Mouse (Mus musculus) layer of hippocampus, adult 2 months (tissue): ENCODE data around the gene Gmnn. TPM values are rescaled to one million over a fixed set of nuclear protein-coding genes. Genes with fewer than 3 reads are reported as not detected.

Experiments
- DNase-seq, 2 experiments: peaks; one replicate each; pipeline ENCODE4 v3.0.0; 2022; ENCODE audit warnings: low spot score in 2 of 2
- H3K27ac ChIP-seq: fragments of 200-600 bp; 2 replicates; pipeline ENCODE4 v1.8.1; 2022
- H3K4me3 ChIP-seq: fragments of 200-600 bp; 2 replicates; pipeline ENCODE4 v1.8.1; 2022; ENCODE audit warnings: mild to moderate bottlenecking
- CTCF ChIP-seq: fragments of 200-600 bp; conservative IDR thresholded peaks from 2 replicates; pipeline ENCODE4 v1.8.1; 2022; ENCODE audit warnings: antibody characterized with exemption, mild to moderate bottlenecking, moderate library complexity
- total RNA-seq, 2 experiments: library from RNA; stranded (reverse); gene quantifications; 2 replicates each; pipeline ENCODE4 v1.2.3; 2021

The Gmnn gene
- total RNA-seq, 2 experiments from 2014 or later: 2.3 to 2.9 TPM

DNA sequence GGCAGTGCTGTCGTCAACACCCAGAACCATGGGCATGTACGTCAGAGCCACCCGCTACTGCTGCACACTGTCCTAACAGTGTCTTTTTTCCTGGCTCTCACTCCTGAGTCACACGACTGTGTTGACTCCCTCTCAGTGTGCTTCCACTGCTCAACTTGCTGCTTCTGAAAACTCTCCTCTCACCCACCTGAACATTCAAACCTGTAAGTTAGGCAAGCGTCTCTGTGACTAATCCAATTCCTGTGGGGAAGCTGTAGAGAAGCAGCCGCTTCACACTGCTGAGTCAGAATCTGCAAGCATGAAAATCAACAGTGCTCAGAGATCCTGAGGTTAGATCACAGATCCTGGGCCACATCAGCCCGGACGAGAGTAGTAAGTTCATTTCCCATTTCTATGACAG, 10.3 kb downstream of the Gmnn start:
- no peak overlapping the region for H3K4me3 ChIP-seq
- H3K27ac ChIP-seq: no peak overlapping the region
- TF ChIP-seq CTCF: no peak
- DNase-seq: no peak

DNA sequence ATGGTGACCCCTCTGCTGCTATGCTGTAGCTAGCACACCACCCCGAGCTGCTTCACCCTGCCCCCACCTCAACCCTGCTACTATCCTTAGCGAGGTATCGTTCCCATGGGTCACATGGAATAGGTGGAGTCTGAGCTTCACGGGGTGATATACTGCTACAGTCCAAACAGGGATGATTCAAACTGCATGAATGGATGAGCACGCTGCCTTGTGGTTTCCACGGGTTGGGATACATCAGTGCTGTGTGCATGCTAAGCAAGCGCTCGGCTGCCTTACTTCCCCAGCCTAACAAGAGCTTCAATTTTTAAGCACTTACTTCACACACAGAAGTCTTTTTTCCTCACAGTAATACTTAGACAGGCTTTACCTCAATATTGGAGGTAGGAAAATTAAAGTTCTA, 10.9 kb downstream of the Gmnn start:
- DNase-seq: no peak
- Histone ChIP-seq H3K4me3 (no peak overlapping the region), H3K27ac (no peak overlapping the region)
- TF ChIP-seq CTCF: no peak

DNA sequence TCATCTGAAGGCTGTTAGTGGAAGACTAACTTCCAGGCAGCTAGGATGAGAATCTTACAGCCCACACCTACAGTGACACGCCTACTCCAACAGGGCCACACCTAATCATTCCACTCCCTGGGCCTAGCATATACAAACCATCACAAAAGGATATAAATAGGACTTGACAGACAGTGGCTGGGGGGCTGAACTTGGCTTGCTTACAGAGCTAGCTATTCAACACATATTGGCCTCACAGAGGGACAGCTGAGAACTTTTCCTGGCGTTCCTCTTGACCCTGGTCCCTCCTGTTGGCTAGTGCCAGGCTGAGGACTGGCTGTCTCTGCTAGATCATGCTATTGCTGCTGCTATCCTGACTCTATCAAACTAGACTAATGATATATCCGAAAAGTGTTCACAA, 13.9 kb downstream of the Gmnn start:
- no peak overlapping the region for H3K4me3 ChIP-seq
- no peak overlapping the region for H3K27ac ChIP-seq
- no peak for DNase-seq
- TF ChIP-seq CTCF: no peak

DNA sequence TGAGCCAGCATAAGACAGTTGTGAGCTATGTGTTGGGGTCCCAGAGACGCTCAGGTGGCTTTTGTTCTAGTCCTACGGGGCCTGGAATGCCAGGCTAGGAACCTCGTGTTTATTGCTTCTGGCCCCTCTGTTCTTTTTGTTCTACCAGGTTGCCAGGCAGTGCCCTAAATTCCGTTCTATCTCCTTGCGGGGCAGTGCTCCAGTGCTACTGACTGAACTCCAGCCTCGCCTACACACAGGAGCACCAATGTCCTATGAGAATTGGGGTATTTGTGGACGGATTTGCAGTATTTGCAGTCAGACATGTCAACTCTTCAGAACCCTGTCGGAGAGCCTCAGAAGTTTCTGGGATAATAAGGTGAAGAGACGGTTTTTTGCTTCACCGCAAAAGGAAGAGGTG, 20.7 kb downstream of the Gmnn start, which contains the start of gene Armh2:
Gene Armh2, plus strand, starts transcription at position 205 of the 400 bp plus-strand sequence.
- no peak for DNase-seq
- Histone ChIP-seq H3K27ac (no peak within 1 kb of the TSS), H3K4me3 (no peak within 1 kb of the TSS)
- TF ChIP-seq CTCF: no peak

DNA sequence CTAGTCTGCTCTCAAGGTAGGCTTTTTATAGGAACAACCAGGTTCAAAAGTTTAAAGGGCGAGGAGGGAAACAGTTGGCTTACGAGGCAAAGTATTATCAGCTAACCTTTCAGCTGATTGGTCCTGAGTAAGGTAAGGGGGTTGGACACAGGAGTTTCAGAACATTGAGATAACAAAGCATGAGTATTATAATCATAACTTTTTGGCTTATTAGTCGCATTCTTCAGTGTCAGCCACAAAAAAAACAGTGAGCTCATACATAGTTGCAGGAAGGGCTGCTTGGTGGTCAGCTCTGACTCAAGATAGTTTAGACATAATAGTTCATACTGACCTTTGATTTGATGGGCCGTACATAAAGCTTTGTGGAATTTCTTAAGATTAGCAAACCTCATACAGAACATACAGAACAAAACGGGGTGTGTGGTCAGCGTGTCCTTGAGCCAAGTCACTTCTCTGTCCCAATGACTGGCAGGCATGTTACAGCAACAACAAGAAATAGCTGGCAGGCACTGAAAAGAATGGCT, 26.1 kb downstream of the Gmnn start:
- Histone ChIP-seq H3K27ac (no peak overlapping the region), H3K4me3 (no peak overlapping the region)
- DNase-seq: no peak
- TF ChIP-seq CTCF: no peak

DNA sequence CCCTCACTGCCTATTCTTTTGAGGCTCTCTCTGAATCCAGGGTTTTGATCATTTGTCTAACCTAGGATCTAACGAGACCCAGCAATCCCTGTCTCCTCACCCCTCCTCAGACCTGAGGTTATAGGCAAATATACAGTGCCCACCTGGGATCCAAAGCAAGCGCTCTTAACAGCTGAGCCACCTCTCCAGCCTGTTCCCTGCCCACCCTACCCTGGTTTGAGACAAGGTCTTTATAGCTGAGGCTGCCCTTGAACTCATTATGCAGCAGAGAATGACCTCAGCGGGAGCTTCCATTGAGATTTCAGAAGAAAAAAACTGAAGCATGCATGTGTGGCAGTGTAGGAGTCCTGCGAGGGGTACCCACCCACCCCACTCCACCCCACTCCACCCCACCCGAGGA, 27.2 kb downstream of the Gmnn start:
- Histone ChIP-seq H3K4me3 (no peak overlapping the region), H3K27ac (no peak overlapping the region)
- DNase-seq: no peak
- no peak for TF ChIP-seq CTCF

DNA sequence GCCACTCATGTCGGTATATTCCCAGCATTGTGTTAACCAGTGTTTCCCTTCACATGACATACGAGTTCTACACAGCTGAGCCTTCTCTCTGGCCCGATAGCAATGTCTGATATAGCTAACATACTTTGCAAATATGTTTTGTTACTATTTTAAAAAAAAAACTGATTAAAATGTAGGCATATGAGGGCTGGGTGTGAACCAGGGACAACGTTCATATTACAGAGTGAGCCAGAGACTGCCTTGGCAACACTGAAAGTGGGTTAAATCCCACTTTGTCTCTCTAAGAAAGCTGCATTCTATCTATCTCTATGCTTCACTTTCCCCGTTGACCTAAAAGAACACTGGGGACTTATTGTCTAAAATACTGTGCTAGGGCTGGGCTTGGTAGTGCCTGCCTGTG, 32.6 kb downstream of the Gmnn start:
- no peak for DNase-seq

DNA sequence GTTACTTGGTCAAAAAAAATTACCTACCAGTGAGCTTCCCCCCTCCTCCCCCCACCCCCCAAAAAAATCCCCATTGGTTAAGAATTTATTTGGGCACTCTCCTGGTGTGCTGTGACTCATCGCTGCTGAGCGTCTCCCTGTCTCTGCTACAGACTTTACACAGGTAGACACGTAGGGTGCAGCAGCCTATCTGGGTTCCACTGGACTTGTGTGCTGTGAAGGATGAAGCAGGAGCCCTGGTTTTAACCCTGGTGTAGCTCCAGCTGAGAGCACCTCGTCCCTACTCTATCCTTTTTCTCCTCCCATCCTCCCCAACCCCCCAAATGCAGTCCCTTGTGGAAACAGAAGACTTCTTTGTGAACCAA, 37.3 kb downstream of the Gmnn start:
- Histone ChIP-seq H3K4me3 (no peak overlapping the region; the same call in 1 of the 2 replicates), H3K27ac (peak overlapping the region; percentile 53; the same call in 1 of the 2 replicates)
- no peak for DNase-seq
- TF ChIP-seq CTCF: no peak

More for the DNA sequence above, 32.6 kb downstream of the Gmnn start:
- Histone ChIP-seq H3K4me3 (no peak overlapping the region), H3K27ac (no peak overlapping the region)
- TF ChIP-seq CTCF: no peak

DNA sequence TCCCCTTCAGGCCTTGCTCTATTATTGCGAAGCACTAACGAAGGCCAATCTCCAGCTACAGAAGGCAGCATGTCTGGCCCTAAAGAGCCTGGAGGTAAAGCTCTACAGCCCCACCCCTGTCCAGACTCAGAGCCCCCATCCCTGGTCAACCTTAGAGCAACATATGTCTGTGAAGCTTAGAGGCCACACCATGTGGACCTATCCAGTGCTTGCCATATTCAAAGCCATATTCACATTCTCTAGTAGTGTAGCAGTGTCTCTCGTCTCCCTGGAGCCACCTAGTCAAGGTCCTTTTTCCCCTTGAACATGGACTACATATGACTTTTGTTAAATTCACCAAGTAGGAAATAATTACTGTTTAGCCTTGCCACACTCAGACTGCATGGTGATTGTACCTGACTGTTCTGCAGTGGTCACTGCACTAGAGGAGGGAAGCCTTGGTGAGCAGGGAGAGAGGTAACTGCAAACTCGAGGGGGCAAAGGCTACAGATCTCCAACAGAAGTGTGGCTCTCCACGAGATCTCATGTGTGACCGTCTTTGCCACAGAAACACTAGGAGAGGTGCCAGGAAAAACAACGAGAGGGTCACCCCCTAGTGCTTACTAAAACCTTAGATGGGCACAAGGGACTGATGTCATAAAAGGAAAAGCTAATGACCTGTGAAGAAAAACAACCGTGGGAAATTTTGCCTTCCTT, 37.9 kb downstream of the Gmnn start:
- TF ChIP-seq CTCF: no peak
- H3K27ac ChIP-seq: no peak overlapping the region
- no peak for DNase-seq
- H3K4me3 ChIP-seq: no peak overlapping the region

DNA sequence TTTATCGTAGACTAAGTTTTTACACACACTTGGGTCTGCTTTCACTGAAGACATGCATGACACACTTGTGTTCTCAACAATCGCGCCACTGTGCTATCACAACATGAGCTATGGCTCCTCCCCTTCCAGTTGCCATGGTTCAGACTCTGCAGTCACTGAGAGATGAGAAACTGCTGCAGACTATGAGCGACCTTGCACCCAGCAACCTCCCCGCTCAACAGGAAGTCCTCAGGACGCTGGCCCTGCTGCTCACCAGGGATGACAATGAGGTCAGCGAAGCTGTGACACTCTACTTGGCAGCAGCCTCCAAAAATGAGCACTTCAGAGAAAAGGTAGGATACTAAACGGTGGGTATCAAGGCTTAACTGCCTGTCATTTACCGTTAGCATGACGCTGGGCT, 40.2 kb downstream of the Gmnn start:
- H3K27ac ChIP-seq: no peak overlapping the region
- H3K4me3 ChIP-seq: no peak overlapping the region
- no peak for TF ChIP-seq CTCF
- DNase-seq: no peak

DNA sequence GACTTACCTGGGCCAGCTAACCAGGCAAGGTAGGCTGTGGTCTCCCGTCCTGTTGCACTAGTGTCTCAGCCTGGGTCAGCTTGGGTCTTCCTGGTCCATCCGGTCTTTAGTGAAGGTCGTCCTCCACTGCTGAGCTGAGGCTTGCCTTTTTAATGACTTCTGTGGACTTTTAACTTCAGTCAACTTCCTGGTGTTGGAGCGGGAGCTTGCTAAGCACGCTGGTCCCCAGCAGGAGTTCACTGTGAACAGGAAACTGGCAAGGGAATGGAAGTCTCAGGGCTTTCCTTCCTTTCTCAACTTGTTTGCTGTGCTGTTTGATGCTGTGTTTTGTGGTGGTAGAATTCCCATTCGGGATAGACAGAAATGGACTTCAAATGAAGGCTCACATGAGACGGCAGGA, 44.0 kb downstream of the Gmnn start:
- no peak for DNase-seq
- Histone ChIP-seq H3K4me3 (no peak overlapping the region), H3K27ac (no peak overlapping the region)
- TF ChIP-seq CTCF: no peak

DNA sequence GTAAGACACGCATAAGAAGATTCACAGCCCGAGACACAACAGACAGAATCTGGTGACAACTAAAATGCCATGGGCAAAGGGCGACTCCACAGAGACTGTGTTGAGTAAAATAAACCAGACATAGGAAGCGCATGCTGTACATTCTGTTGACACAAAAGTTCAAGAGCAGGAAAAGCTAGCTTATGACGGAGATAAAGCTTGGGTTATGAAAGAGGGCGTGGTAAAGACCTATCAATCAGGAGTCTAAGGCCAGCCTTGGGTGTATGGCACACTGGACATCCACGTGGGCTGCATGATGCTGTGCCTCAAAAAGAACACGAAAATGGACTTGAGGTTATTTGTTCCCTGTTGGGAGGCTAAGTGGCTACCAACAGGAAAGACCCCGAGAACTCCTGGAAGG, 45.3 kb downstream of the Gmnn start:
- Histone ChIP-seq H3K4me3 (no peak overlapping the region), H3K27ac (no peak overlapping the region)
- no peak for TF ChIP-seq CTCF
- no peak for DNase-seq

DNA sequence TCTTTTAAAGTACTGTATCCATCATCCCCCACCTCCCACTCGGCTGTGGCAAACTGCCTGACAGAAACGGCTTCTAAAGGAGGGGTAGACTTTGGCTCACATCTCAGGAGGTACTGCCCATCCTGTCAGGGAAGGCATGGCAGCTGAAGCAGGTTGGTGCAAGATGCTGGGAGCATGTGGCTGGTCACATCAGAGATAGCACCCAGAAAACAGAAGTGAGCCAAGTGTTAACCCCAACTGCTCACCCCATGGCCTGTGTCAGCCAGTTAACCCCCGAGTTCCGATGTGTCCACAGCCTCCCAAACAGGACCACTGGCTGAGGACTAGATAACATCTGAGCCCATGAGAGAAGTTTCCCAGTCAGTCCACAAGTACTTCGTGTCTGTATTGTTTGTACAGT, 46.1 kb downstream of the Gmnn start:
- DNase-seq: no peak
- Histone ChIP-seq H3K4me3 (no peak overlapping the region), H3K27ac (peak overlapping the region; percentile 28; the same call in 1 of the 2 replicates)
- TF ChIP-seq CTCF: no peak

DNA sequence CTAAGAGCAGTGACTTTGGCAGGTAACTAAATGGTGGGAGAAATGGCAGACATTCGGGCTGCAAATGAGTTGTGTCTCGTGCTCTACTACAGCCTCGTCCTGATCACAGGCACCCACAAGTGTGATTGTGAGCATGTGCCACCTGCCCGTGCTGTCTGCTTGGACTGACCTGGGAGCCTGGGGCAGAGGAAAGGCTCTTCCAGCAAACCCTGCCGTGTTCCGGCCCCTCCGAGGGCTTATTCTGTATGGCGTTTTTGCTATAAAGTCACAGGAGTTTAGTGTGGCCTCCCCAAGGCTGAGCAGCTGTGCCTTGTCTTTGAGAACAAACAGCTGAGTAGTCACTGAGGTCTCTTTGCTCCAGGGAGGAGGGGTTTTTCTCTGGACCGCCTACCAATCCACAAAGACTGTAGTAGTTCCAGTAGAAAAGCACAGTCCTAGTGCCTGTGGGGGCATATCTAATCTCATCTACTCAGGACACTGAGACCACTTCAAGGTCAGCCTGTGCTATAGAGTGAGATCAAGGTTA, 47.3 kb downstream of the Gmnn start:
- no peak for DNase-seq
- Histone ChIP-seq H3K4me3 (no peak overlapping the region), H3K27ac (no peak overlapping the region)
- TF ChIP-seq CTCF: no peak
